Comparison of ENCODE assay signal across 13 mouse cellular contexts in the genomic region with DNA sequence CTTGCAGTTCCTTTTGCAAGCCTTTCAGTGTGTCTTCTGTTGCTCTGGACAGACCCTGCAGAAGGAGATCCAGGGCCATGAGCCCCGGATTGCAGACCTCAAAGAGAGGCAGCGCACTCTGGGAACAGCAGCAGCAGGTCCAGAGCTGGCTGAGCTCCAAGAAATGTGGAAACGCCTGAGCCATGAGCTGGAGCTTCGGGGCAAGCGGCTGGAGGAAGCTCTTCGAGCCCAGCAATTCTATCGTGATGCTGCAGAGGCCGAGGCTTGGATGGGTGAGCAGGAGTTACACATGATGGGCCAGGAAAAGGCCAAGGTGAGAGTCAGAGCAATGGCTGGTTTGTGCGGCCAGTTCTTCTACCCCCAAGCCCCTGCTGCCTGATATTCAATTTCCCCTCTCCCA. TPM values are rescaled to one million over a fixed set of nuclear protein-coding genes. Genes with fewer than 3 reads are reported as not detected.
DNase-seq lines count a peak whose midpoint lies in the region; ATAC-seq and TF ChIP-seq lines count a peak whose summit lies in the region.
"Had no signal": no experiment of that assay in that cellular context is flagged by ENCODE, and none has a peak within 500 bp of the region (broad histone marks: within the 10 kb centered on the region; RNA-seq: fewer than 3 reads in every experiment).

No protein-coding gene starts in this region.

- H3K27me3 ChIP-seq in stomach, postnatal 0 days (ENCODE audit: control insufficient read depth, insufficient read depth, low read length): no peaks in the 10 kb centered on the region
- H3K27me3 ChIP-seq: liver, embryonic 15.5 days; neural tube, embryonic 12.5 days had no signal

- no peak for TF ChIP-seq CTCF in stomach, postnatal 0 days (IDR thresholded peaks at IDR 0.05; ENCODE audit: low read depth)

- no peaks in the 10 kb centered on the region for H3K9me3 ChIP-seq in stomach, postnatal 0 days (ENCODE audit: control insufficient read depth, low read length)
- H3K9me3 ChIP-seq: liver, embryonic 15.5 days; neural tube, embryonic 12.5 days had no signal

- no peaks in the 10 kb centered on the region; the same call in 1 of the 2 replicates for H3K36me3 ChIP-seq in stomach, postnatal 0 days (ENCODE audit: control insufficient read depth, insufficient read depth, low read length)
- H3K36me3 ChIP-seq: liver, embryonic 15.5 days had no signal

- peak; percentile 65 to 86 for DNase-seq in adrenal gland, adult (ENCODE audit: inconsistent age in 2 of 2, low spot score in 1 of 2)
- no peak for DNase-seq in adrenal gland, postnatal 4 days (ENCODE audit: low spot score in 2 of 2)
- DNase-seq in kidney, postnatal 10 days: peak; percentile 62
- no peak for DNase-seq in kidney, adult 8-10 months
- peak; percentile 14 for DNase-seq in right cerebral cortex, postnatal 25 days
- no peak for DNase-seq in right cerebral cortex, adult 2 months (ENCODE audit: low spot score in 2 of 2)
- DNase-seq in stomach, postnatal 0 days (ENCODE audit: low spot score): no peak
- DNase-seq in thymus, postnatal 36 days: no peak
- DNase-seq: embryo, embryonic 11 days had no signal

- TF ChIP-seq EP300 in stomach, postnatal 0 days (optimal IDR thresholded peaks at IDR 0.05): no peak

- ATAC-seq in stomach, postnatal 0 days (ENCODE audit: low FRiP score, low TSS enrichment): no peak

- no peak overlapping the region for H3K4me3 ChIP-seq in stomach, postnatal 0 days (ENCODE audit: low read depth, low read length)
- H3K4me3 ChIP-seq: liver, embryonic 15.5 days; neural tube, embryonic 12.5 days had no signal

- peak overlapping the region; percentile 13; the same call in 1 of the 2 replicates for H3K9ac ChIP-seq in stomach, postnatal 0 days (ENCODE audit: low read length)
- H3K9ac ChIP-seq: liver, embryonic 15.5 days; neural tube, embryonic 12.5 days had no signal

- H3K4me2 ChIP-seq in stomach, postnatal 0 days (replicated peaks; ENCODE audit: low read depth): no peak overlapping the region
- H3K4me2 ChIP-seq: liver, embryonic 15.5 days; neural tube, embryonic 12.5 days had no signal

- 52% methylated on average over 9 of the region's 9 CpGs for WGBS in stomach, postnatal 0 days

- no peaks in the 10 kb centered on the region for H3K4me1 ChIP-seq in stomach, postnatal 0 days (replicated peaks; ENCODE audit: control insufficient read depth, insufficient read depth)
- H3K4me1 ChIP-seq: liver, embryonic 15.5 days; neural tube, embryonic 12.5 days had no signal

- no peak overlapping the region for H3K27ac ChIP-seq in stomach, postnatal 0 days (replicated peaks)
- H3K27ac ChIP-seq: liver, embryonic 15.5 days; neural tube, embryonic 12.5 days had no signal

RNA-seq across cellular contexts. Expression of gene Rbm4b, which starts 11.2 kb away (rescaled TPM):
- 10 to 100 TPM; 15.7 to 15.9 TPM for total RNA-seq in adrenal gland, postnatal 4 days (2021)
- 17.6 and 19.3 TPM in 2 replicates for polyA plus RNA-seq in stomach, postnatal 0 days (2015; fragmentation: Nextera tagmentation; extraction: Ambion mirVana)

RNA-seq across cellular contexts. Expression of gene Sptbn2, which starts 34.1 kb away (rescaled TPM):
- total RNA-seq in adrenal gland, postnatal 4 days (2021): 1 to 10 TPM; 4.7 to 5.3 TPM
- 3.5 and 3.6 TPM in 2 replicates for polyA plus RNA-seq in stomach, postnatal 0 days (2015; fragmentation: Nextera tagmentation; extraction: Ambion mirVana)

RNA-seq across cellular contexts. Expression of gene Gm960, which starts 46.6 kb away (rescaled TPM):
- total RNA-seq in adrenal gland, postnatal 4 days (2021): under 1 TPM; 0.28 to 0.56 TPM
- polyA plus RNA-seq in stomach, postnatal 0 days (2015; fragmentation: Nextera tagmentation; extraction: Ambion mirVana): 1.7 and 2.3 TPM in 2 replicates
- polyA plus RNA-seq: large intestine, adult 2 months; spleen, adult 2 months had no signal

RNA-seq across cellular contexts. Expression of gene Rbm4, which starts 48.6 kb away (rescaled TPM):
- 10 to 100 TPM; 65.4 to 65.7 TPM for total RNA-seq in adrenal gland, postnatal 4 days (2021)
- 22.2 and 23.3 TPM in 2 replicates for polyA plus RNA-seq in stomach, postnatal 0 days (2015; fragmentation: Nextera tagmentation; extraction: Ambion mirVana)

Comparison
In these comparisons a context has a peak if more than half of its experiments do, and no peak if none do; other contexts are left out.
1. DNase-seq: peak in adrenal gland, adult (2 of 2), kidney, postnatal 10 days (single experiment) and right cerebral cortex, postnatal 25 days (single experiment); none in adrenal gland, postnatal 4 days (0 of 2), kidney, adult 8-10 months (0 of 2), right cerebral cortex, adult 2 months (0 of 2), stomach, postnatal 0 days (single experiment) and thymus, postnatal 36 days (0 of 2).